Mouse (Mus musculus): Measurements from ENCODE around the gene Treml1. TPM values are rescaled to one million over a fixed set of nuclear protein-coding genes. Genes with fewer than 3 reads are reported as not detected.

Treml1 gene
- total and polyA plus RNA-seq, 2 experiments from 2014 or later: 1.6 TPM; not detected in 1

- Histone ChIP-seq H3K36me3 (ENCODE audit: insufficient read depth, low read length) (no peaks in the 10 kb centered on the region), H3K9ac (replicated peaks; ENCODE audit: low read length) (no peak overlapping the region), H3K27ac (no peak overlapping the region), H3K9me3 (ENCODE audit: low read length) (no peaks in the 10 kb centered on the region), H3K4me2 (ENCODE audit: low read depth, low read length) (no peak overlapping the region), H3K4me3 (ENCODE audit: low read length) (no peak overlapping the region), H3K27me3 (ENCODE audit: insufficient read depth, low read length) (no peaks in the 10 kb centered on the region), H3K4me1 (ENCODE audit: insufficient read depth, low read length) (no peaks in the 10 kb centered on the region)
- ATAC-seq (no peak), DNase-seq (ENCODE audit: low spot score) (no peak)
- no peak for TF ChIP-seq CTCF (IDR thresholded peaks at IDR 0.05; ENCODE audit: low read depth)
- WGBS: 85% methylated on average over 5 of the region's 5 CpGs
These were observed 7.1 kb downstream of the Treml1 start for GRCm38 (mm10) chr17:48366806-48367205.

- Histone ChIP-seq H3K4me2 (ENCODE audit: low read depth, low read length) (no peak overlapping the region), H3K27me3 (ENCODE audit: insufficient read depth, low read length) (no peaks in the 10 kb centered on the region), H3K9ac (replicated peaks; ENCODE audit: low read length) (no peak overlapping the region), H3K4me3 (ENCODE audit: low read length) (no peak overlapping the region), H3K9me3 (ENCODE audit: low read length) (no peaks in the 10 kb centered on the region), H3K36me3 (ENCODE audit: insufficient read depth, low read length) (no peaks in the 10 kb centered on the region), H3K27ac (no peak overlapping the region), H3K4me1 (ENCODE audit: insufficient read depth, low read length) (no peaks in the 10 kb centered on the region)
- DNase-seq (ENCODE audit: low spot score) (no peak), ATAC-seq (no peak)
- no peak for TF ChIP-seq CTCF (IDR thresholded peaks at IDR 0.05; ENCODE audit: low read depth)
These were observed 11.9 kb downstream of the Treml1 start for GRCm38 (mm10) chr17:48371621-48372020.

GRCm38 (mm10) chr17:48372987-48373386 is 13.3 kb downstream of the Treml1 start:
- Histone ChIP-seq H3K27ac (no peak overlapping the region), H3K4me2 (ENCODE audit: low read depth, low read length) (no peak overlapping the region), H3K27me3 (ENCODE audit: insufficient read depth, low read length) (no peaks in the 10 kb centered on the region), H3K4me1 (ENCODE audit: insufficient read depth, low read length) (no peaks in the 10 kb centered on the region), H3K4me3 (ENCODE audit: low read length) (no peak overlapping the region), H3K9ac (replicated peaks; ENCODE audit: low read length) (no peak overlapping the region), H3K36me3 (ENCODE audit: insufficient read depth, low read length) (no peaks in the 10 kb centered on the region), H3K9me3 (ENCODE audit: low read length) (no peaks in the 10 kb centered on the region)
- 81% methylated on average over 8 of the region's 8 CpGs for WGBS
- no peak for ATAC-seq
- DNase-seq (ENCODE audit: low spot score): no peak
- no peak for TF ChIP-seq CTCF (IDR thresholded peaks at IDR 0.05; ENCODE audit: low read depth)

GRCm38 (mm10) chr17:48376102-48376501 is 16.4 kb downstream of the Treml1 start:
- Histone ChIP-seq H3K27me3 (ENCODE audit: insufficient read depth, low read length) (no peaks in the 10 kb centered on the region), H3K4me2 (ENCODE audit: low read depth, low read length) (no peak overlapping the region), H3K27ac (no peak overlapping the region), H3K9me3 (ENCODE audit: low read length) (no peaks in the 10 kb centered on the region), H3K36me3 (ENCODE audit: insufficient read depth, low read length) (no peaks in the 10 kb centered on the region), H3K4me3 (ENCODE audit: low read length) (no peak overlapping the region), H3K9ac (replicated peaks; ENCODE audit: low read length) (no peak overlapping the region), H3K4me1 (ENCODE audit: insufficient read depth, low read length) (no peaks in the 10 kb centered on the region)
- WGBS: 86% methylated on average over 1 of the region's 1 CpGs
- no peak for ATAC-seq
- no peak for TF ChIP-seq CTCF (IDR thresholded peaks at IDR 0.05; ENCODE audit: low read depth)
- DNase-seq (ENCODE audit: low spot score): no peak

- Histone ChIP-seq H3K36me3 (ENCODE audit: insufficient read depth, low read length) (no peaks in the 10 kb centered on the region), H3K4me3 (ENCODE audit: low read length) (no peak overlapping the region), H3K9me3 (ENCODE audit: low read length) (no peaks in the 10 kb centered on the region), H3K4me2 (ENCODE audit: low read depth, low read length) (no peak overlapping the region), H3K4me1 (ENCODE audit: insufficient read depth, low read length) (no peaks in the 10 kb centered on the region), H3K9ac (replicated peaks; ENCODE audit: low read length) (no peak overlapping the region), H3K27ac (no peak overlapping the region), H3K27me3 (ENCODE audit: insufficient read depth, low read length) (no peaks in the 10 kb centered on the region)
- no peak for TF ChIP-seq CTCF (IDR thresholded peaks at IDR 0.05; ENCODE audit: low read depth)
- DNase-seq (ENCODE audit: low spot score) (no peak), ATAC-seq (no peak)
These were observed 19.3 kb downstream of the Treml1 start for GRCm38 (mm10) chr17:48379050-48379449.

GRCm38 (mm10) chr17:48385786-48386461 is 26.2 kb downstream of the Treml1 start:
- Histone ChIP-seq H3K9ac (replicated peaks; ENCODE audit: low read length) (no peak overlapping the region), H3K27me3 (ENCODE audit: insufficient read depth, low read length) (no peaks in the 10 kb centered on the region), H3K4me2 (ENCODE audit: low read depth, low read length) (no peak overlapping the region), H3K27ac (no peak overlapping the region), H3K36me3 (ENCODE audit: insufficient read depth, low read length) (peaks cover 43% of the 10 kb centered on the region), H3K9me3 (ENCODE audit: low read length) (no peaks in the 10 kb centered on the region), H3K4me1 (ENCODE audit: insufficient read depth, low read length) (no peaks in the 10 kb centered on the region), H3K4me3 (ENCODE audit: low read length) (no peak overlapping the region)
- TF ChIP-seq CTCF (IDR thresholded peaks at IDR 0.05; ENCODE audit: low read depth): no peak
- ATAC-seq (no peak), DNase-seq (ENCODE audit: low spot score) (no peak)
- WGBS: 71% methylated on average over 2 of the region's 2 CpGs

GRCm38 (mm10) chr17:48388666-48389065 is 28.9 kb downstream of the Treml1 start:
- H3K4me1 ChIP-seq (ENCODE audit: insufficient read depth, low read length): no peaks in the 10 kb centered on the region
- no peak for DNase-seq (ENCODE audit: low spot score)
- no peak overlapping the region for H3K4me3 ChIP-seq (ENCODE audit: low read length)
- H3K27ac ChIP-seq: no peak overlapping the region
- peaks cover 68% of the 10 kb centered on the region for H3K36me3 ChIP-seq (ENCODE audit: insufficient read depth, low read length)
- no peak for ATAC-seq
- no peak overlapping the region for H3K9ac ChIP-seq (replicated peaks; ENCODE audit: low read length)
- WGBS: 85% methylated on average over 2 of the region's 2 CpGs
- H3K9me3 ChIP-seq (ENCODE audit: low read length): no peaks in the 10 kb centered on the region
- no peak for TF ChIP-seq CTCF (IDR thresholded peaks at IDR 0.05; ENCODE audit: low read depth)
- H3K4me2 ChIP-seq (ENCODE audit: low read depth, low read length): no peak overlapping the region
- no peaks in the 10 kb centered on the region for H3K27me3 ChIP-seq (ENCODE audit: insufficient read depth, low read length)

All from hindbrain, postnatal 0 days (tissue).